Mouse (Mus musculus) frontal cortex, adult 2 months (tissue): ENCODE measurements around the gene Ccdc102a. TPM values are rescaled to one million over a fixed set of nuclear protein-coding genes. Genes with fewer than 3 reads are reported as not detected.

ENCODE experiments used
- DNase-seq, 2 experiments: peaks; one replicate each; pipeline ENCODE4 v3.0.0; 2022; ENCODE audit warnings: low spot score in 1 of 2; ENCODE audit errors: extremely low spot score in 1 of 2
- polyA plus RNA-seq: library from polyadenylated mRNA; depleted of rRNA; stranded (reverse); fragments of >200 nt; gene quantifications from 2 replicates; pipeline ENCODE4 v1.2.3, GENCODE M21; 2012; rRNA removed

Gene Ccdc102a
- polyA plus RNA-seq = 2.9 and 3.1 TPM in 2 replicates

DNA sequence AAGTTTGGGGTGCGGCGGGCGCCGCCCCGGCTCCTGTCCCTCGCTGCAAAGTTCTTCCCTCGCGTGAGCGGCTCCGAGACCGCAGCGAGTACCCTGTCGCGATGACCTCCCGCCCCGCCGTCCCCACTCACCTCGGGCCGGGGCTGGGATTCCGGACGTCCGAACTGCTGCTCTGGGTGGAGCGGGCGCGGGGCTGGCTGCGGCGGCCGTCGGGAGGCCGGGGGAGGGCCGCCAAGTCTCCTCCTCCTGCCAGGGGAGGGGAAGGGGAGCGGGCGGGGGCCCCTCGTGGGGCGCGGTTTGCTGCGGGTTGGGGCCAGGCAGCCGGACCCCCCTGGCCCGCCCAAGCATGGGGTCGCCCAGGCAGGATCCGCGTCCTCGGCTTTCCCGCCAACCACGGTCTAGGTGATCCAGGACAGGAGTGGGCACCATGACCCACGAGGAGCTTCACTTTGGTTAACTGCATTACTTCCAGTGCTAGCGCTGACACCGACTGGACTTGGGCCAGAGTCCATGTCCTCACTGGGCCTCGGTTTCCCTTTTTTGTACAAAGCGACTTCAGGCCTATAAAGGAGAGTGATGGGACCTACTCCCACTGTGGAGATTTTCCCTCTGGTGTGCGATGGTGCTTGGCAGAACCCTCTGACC, at the start of gene Ccdc102a:
Gene Ccdc102a (minus strand): TSS at position 248 of the 645 bp plus-strand sequence.
- DNase-seq = no peak

DNA sequence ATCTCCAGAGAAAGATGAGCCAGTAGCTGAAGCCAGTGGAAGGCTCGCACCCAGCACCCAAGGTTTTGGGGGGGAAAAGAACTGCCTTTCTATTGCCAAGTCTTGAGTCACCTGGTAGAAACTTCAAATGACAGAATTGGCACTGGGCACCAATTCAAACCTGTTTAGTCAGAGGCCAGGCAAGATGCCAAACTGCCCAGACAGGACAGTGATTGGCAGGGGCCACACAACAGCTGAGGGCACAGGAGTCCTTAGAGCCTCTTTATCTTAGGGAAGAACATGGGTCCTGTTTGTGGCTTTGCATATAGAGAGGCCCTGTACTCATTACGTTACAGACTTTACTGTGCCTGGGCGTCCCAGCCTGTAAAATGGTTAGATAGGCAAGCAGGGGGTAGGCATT, 49.7 kb upstream of the Ccdc102a start:
- no peak for DNase-seq

DNA sequence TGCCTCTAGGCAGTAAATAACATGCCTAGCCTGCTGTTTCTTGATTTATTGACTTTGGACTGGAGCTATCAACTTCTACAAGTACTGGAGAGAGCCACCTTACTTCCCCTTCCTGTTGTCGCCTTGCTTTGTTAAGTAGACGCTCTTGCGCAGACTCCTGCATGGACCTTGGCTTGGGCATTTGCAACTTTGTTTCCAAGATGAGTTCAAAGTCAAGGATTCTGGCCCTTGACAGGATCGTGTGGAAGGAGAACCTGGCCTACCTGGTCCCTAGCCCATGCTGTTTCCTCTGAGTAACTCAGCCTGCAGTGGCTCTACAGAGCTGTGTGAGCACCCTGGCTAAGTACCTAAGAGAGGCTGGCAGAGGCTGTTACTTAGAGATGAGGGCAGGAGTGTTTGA, 49.2 kb upstream of the Ccdc102a start:
- no peak for DNase-seq

DNA sequence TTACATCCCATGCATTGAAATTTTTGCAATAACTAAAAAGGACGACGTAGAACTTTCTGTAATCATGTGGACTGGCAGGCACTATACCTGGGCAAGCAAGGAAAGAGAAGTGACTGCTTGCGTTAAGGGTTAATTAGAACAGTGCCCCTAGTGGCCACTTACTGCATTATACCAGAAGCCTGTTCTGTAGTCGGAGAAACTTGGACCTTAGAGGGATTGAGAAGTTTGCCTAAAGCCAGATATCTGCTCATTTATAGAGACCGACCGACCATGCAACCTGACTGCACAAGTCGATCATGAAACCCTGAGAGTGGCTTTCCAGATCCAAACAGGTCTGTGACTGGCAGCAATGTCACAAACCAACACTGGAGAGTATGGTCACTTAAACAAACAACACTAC, 48.7 kb upstream of the Ccdc102a start:
- peak in 1 of 2 experiments; percentile 63 for DNase-seq

DNA sequence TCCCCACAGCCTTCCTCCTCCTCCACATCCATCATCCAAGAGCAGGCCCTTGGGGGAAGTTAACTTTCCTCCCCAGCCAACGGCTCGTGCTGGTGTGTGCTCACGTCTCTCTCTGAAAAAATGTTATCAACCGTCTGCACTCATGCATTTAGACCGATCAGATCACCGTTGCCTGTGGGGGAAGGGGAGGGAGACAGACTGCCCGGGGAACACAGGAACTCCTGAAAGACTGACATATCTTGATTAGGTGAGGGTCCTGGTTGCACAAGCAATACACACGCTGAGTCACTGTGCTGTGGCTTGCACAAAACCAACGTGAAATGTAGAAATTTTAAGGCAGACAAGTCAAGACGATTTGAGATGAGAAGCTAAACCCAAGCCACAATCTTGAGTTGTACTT, 46.9 kb upstream of the Ccdc102a start:
- no peak for DNase-seq

DNA sequence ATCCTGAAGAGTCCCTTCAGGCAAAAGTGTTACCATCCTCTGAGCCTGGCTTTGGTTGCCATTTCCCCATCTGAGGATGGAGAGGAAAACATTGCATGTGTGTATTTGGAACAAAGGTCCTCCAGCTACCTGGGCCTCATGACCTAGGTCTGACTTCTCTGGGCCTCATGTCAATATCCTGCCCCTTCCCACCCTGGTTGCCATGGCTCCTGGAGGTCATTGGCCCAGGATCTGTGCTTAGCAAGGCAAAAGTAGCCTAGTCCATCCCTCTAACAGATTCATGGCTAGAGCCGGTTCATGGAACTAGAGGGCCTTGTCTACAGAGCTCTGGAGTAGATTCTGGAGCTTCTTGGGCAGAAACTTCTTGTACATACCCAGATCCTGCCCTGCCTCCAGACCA, 44.3 kb upstream of the Ccdc102a start:
- no peak for DNase-seq

DNA sequence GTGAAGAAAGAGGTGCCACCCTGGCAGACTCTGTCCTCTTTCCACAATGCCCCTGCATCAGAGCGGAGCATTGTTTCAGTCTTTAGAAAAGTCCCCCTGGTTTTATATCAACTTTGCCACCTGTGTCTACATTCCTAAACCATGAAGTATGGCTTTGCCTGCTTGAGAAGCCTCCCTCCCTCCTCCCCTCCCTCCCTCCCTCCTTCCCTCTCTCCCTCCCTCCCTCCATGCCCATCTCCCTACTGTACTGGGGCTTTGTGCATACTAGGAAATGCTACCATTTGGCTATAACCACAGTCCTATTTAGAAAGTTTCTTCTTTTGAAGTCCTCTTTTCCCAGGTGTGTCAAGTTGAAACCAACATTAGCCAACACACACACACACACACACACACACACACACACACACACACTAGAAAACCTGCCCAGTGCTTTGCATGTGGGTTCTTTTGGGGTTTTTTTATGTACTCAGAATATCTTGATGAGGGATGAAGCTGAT, 38.2 kb upstream of the Ccdc102a start:
- no peak for DNase-seq

DNA sequence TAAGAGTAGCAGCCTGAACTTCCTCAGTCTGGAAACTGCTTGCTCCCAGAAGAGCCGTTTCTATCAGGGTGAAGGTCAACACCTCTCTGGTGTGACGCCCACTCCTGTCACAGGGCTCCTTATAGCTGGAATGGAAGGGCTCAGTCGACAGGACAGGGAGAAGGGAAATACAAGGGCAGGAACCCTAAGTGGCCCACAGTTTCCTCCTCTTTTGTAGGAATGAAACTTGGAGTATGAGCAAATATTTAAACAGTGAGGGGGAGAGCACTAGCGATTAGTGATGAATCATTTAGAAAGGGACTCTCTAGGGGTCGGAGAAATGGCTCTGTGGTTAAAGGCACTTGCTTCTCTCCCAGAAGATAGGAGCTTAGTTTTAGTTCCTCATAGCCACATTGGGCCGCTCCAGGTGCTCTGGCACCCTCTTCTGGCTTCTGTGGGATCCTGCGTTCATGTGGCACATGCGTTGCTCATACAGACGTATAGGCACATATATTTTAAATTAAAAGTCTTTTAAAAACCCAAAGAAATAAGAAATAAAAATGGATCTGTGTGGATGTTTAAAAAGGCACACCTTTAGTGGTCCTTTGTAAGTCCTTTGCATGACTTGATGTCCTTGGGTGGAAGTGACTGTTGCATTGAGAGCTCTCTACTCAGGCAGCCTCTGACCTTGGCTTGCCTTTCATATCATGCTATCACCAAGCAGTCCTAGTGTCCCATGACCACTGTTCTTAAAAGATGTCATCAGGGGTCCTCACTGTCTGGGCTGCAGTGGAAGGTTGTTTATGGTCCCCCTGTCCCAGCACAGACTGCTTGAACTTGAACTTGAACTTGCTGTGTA, 37.2 kb upstream of the Ccdc102a start:
- peak in 1 of 2 experiments; percentile 63 for DNase-seq

DNA sequence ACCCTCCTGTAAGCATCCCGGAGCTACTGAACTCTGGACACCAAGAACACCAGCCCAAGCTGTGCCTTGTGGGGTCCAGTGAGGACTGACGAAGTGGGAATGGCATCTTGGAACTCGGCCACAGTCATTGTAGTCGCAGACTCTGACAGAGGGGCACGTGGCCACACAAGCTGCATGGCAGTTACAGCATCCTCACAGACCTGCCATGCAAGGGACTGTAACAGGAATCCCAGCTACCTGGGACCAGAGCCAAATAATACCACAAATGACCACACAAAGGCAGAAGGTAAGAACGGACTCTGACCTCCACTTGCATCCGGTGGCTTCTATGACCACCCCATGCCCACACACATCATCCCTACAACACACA, 36.5 kb upstream of the Ccdc102a start:
- no peak for DNase-seq

DNA sequence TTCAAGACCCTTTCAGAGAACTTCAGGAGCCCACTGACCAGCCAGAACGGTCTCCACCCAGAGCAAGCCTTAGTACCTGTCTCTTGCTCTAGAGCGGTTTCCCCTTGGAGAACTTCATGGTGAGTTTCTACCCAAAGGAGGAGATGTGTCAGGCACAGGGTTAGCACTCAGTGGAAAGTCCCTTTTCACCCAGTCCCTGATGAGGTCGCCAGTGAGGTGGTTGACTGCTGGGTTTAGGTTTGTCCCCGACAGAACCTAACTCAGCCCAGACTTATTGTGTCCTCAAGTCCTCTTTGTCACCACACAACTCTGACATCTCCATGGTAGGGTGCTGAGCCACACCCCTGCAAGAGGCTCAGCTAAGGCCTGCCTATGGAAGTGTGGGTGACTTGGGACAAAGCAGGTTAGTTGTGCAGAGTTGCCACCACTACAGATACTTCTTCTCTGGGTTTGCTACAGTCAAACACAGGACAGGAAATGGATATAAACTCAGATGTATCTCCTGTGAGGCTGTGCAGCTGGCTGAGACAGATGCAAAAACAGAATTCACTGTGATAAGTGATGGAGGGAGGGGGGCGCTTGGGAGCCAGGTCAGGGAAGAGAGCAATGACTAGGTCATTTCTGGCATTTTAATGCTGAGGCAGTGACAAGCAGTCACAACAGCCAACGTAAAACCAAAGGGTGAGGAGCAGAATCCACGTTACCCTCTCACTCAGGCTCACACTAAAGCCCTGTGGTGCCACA, 35.9 kb upstream of the Ccdc102a start:
- DNase-seq = no peak

DNA sequence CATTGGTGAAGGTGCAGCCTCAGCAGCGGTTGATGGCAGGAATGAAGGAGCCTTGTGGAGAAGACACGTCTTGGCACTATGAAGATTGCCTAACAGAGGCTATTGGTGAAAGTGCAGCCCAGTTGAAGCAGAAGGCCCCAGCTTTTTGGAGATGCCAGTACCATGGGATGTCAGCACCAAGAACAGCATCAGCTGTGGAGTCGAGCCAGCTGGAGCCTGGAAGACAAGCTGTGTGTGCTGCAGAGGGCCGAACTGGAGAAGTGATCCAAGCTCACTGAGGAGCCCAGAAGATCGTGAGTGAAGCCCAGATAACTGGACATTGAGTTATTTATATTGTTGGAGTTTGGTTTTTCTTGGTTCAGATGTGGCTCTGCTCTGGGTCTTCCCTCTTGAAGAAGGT, 34.2 kb upstream of the Ccdc102a start:
- DNase-seq = no peak

DNA sequence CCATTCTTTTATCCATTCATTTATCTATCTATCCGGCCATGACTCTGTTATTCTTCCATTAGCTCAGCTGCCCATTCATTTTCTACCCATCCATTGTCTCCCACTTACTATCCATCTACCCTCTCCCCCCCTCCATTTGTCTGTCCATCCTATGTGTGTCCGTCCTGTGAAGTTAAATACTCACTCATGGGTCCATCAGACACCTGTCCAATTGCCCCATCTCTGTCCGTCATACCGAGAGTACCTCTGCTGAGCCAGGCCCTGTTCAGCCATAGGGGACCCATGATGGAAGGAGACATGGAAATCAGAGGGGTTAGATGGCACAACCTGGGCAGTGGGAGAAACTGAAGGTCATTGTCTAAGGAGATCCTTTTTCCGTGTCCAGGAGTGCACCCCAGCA, 32.6 kb upstream of the Ccdc102a start:
- DNase-seq = no peak

DNA sequence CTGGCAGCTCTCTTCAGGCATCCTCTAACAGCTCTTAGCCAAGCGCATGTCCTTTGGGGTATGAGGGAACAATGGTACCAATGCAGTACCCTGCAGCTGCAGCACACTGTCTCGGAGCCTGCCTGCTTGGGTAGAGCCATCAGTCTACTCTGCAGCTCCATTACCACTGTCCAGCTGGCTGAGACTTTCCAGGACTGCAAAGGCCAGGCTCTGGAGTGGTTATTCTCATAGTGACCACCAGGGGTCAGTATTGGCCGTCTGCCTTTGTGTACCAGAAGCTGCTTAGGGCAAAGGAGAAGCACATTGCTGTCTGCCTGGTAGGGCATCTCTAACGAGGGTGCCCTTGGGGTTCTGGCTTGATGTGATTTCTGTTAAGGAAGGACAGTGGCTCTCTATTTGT, 32.1 kb upstream of the Ccdc102a start:
- DNase-seq = peak; percentile 56 to 90

DNA sequence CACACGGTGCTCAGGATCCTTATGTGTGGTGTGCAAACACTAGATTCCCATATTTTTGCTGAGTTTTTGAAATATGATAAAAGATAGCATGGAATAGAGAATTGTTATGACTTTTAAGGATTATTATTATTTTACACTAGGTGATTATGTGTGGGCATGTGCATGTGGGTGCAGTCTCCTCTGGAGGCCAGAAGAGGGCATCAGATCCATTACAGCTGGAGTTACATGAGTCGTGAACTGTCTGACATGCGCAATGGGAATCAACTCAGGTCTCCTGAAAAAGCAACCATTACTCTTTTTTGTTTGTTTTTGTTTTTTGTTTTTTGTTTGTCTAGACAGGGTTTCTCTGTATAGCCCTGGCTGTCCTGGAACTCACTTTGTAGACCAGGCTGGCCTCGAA, 31.1 kb upstream of the Ccdc102a start:
- DNase-seq = no peak

DNA sequence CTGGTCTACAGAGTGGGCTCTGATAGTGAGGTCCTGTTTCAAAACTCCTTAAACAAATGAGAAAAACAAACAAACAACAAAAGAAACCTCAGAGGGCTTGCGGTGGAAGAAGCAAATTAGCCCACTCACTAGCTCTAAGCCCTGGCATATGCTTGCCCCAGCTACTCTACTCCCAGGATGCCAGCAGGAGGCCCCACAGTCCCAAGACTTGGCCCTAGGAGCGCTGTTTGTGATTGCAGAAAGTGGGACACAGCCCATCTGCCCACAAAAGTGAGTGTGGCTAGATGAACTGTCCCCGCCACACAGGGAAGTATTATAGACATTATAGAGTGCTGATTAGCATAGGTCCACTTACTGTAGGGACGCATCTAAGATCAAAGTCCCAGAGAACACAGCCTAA, 30.5 kb upstream of the Ccdc102a start:
- no peak for DNase-seq

DNA sequence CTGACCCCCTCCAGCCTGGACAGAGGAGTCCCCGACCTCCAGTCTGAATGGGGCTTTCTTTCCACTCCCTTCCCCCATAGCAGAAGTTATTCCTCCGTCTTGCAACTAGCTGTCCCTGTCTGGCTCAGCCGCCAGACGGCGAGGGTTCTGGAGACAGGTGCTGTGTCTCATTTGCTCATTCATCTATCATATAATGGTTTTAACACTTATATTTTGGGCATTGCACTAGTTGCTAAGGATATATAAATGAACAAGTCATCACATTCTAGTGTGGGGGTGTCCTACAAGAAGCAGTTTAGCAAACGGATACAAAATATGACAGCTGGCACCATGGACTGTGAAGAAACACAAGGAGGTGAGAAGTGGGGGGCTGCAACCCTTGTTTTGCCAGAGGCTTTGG, 27.3 kb upstream of the Ccdc102a start:
- peak; percentile 76 to 81 for DNase-seq

DNA sequence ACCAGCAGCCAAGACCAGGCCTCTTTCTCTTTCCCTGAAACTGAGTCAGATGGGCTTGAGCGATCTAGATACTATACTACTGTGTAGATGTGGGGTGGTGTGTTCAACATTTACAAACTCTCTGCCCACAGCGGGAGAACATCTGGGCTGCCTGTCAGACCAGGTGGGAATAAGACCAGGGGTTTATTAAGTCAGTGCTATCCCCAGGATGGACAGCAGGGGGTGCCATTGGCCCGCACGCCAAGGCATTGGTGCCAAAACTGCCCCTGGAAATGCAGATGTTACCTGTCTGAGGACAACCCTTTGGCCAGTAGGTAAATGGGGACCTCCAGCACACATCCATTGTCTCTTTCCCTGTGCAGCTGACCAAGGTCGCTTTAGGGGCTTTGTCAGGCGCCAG, 24.7 kb upstream of the Ccdc102a start:
- peak in 1 of 2 experiments; percentile 77 for DNase-seq

DNA sequence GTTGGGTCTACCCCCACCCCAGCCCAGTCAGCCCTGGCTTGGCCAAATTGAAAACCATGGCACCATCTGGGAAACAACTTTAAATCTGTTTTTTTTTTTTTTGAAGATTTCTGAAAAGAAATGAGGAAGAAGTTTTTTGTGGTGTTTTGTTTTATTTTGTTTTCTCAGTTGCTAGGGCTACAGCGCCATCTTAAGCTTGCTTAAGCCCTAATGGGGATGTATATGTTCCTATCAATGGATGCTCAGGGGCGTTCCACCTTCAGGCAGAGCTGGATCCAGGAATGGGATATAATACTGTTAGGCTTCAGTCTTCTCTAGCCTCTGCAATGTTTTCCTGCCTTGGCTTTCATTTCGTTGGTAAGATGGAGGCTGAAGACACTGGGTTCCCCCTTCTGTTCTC, 17.3 kb upstream of the Ccdc102a start:
- no peak for DNase-seq

DNA sequence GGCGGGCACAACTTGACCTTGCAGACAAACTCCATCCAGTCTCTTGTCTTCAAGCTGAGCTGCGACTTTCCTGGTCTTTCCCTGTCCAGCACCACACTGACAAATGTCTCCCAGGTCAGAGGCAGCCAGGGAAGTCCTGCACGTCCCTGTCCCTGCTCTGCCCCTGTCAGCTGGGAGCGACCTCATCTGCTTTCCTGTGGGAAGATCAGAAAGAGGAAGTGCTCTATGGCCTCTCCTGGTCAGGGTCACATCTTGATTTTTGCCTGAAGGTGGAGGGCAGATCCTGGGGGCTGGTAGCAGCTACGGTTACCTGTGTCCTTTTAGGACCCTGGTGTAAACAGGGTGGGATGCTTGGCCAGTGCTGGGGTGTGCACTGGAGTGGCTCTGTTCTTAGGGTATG, 16.0 kb upstream of the Ccdc102a start:
- DNase-seq = no peak

DNA sequence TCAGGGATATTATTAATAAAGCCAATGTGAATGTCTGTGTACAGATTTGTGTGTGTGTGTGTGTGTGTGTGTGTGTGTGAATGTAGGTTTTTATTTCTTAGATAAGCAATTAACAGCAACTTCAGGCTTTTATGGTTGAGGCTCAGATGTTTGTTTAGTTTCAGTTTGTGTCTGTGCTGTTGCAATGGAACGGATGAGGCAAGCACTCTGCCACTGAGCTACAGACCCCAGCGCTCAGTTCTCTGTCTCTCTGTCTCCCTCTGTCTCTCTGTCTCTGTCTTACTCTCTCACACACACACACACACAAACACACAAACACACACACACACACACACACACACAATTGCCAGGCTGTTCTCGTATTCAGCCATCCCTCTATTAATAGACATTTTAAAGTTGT, 10.3 kb upstream of the Ccdc102a start:
- no peak for DNase-seq

DNA sequence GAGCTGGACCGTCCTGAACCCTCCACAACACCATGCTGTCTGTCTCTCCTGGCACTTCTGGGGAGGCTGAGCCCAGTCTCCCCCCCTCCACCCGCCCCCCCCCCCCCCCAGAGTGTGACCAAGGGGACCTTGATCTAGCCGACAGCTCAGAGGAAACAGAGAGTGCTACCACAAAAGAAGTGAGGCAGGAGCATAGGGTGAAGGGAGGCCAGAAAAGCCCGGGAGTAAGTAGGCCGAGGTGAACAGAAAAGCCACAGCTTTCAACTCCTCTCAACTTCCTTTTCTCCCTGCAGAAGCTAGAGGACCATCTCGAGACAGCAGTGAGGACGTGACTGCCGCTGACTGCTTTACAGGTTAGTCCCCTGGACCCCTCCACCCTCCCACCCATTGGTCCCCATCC, 5.5 kb upstream of the Ccdc102a start, which contains the start of gene Adgrg5:
Gene Adgrg5 (plus strand): TSS at position 290 of the 400 bp plus-strand sequence.
- no peak for DNase-seq
